Mouse (Mus musculus): Measurements from ENCODE around the gene 1810062G17Rik. TPM values are rescaled to one million over a fixed set of nuclear protein-coding genes. Genes with fewer than 3 reads are reported as not detected.

The 1810062G17Rik gene
- total RNA-seq (2021): 1 to 10 TPM; 2.6 to 2.7 TPM
- long read RNA-seq, experiment 1, partial matches to known transcripts: 0 of 6 reads
- long read RNA-seq, experiment 1, other reads (novel, unspliced or antisense): 6 of 6 reads
- long read RNA-seq, experiment 2, partial matches to known transcripts: 0 of 4 reads
- long read RNA-seq, experiment 2, other reads (novel, unspliced or antisense): 3 of 4 reads

GRCm38 (mm10) chr3:36475532-36476087 lies at the start of gene 1810062G17Rik, which contains the start of gene Anxa5:
Gene 1810062G17Rik (plus strand): TSS chr3:36475937.
Gene Anxa5 (minus strand): TSS chr3:36475894.
- DNase-seq: peak; percentile 99

- no peak for DNase-seq
Measured at GRCm38 (mm10) chr3:36427386-36427785, 48.4 kb upstream of the 1810062G17Rik start.

GRCm38 (mm10) chr3:36430360-36430759 lies 45.4 kb upstream of the 1810062G17Rik start:
- DNase-seq: no peak

GRCm38 (mm10) chr3:36440280-36440679 lies 35.5 kb upstream of the 1810062G17Rik start:
- DNase-seq: no peak

GRCm38 (mm10) chr3:36442426-36442825 lies 33.3 kb upstream of the 1810062G17Rik start:
- peak; percentile 60 for DNase-seq

GRCm38 (mm10) chr3:36446041-36446440 lies 29.7 kb upstream of the 1810062G17Rik start:
- DNase-seq: no peak

- peak; percentile 33 for DNase-seq
Measured at GRCm38 (mm10) chr3:36446506-36446905, 29.2 kb upstream of the 1810062G17Rik start.

- DNase-seq: no peak
Measured at GRCm38 (mm10) chr3:36446918-36447317, 28.8 kb upstream of the 1810062G17Rik start.

- DNase-seq: no peak
Measured at GRCm38 (mm10) chr3:36449292-36450165, 26.2 kb upstream of the 1810062G17Rik start.

- no peak for DNase-seq
Measured at GRCm38 (mm10) chr3:36452502-36452901, 23.2 kb upstream of the 1810062G17Rik start.

- DNase-seq: no peak
Measured at GRCm38 (mm10) chr3:36455124-36455523, 20.6 kb upstream of the 1810062G17Rik start.

GRCm38 (mm10) chr3:36455566-36455965 lies 20.2 kb upstream of the 1810062G17Rik start:
- no peak for DNase-seq

GRCm38 (mm10) chr3:36460717-36461116 lies 15.0 kb upstream of the 1810062G17Rik start:
- DNase-seq: no peak

- DNase-seq: no peak
Measured at GRCm38 (mm10) chr3:36461819-36462218, 13.9 kb upstream of the 1810062G17Rik start.

GRCm38 (mm10) chr3:36462348-36462747 lies 13.4 kb upstream of the 1810062G17Rik start:
- DNase-seq: no peak

GRCm38 (mm10) chr3:36465538-36465937 lies 10.2 kb upstream of the 1810062G17Rik start:
- DNase-seq: no peak

- DNase-seq: peak; percentile 60
Measured at GRCm38 (mm10) chr3:36467632-36468031, 8.1 kb upstream of the 1810062G17Rik start.

GRCm38 (mm10) chr3:36468871-36469270 lies 6.9 kb upstream of the 1810062G17Rik start:
- DNase-seq: peak; percentile 44

GRCm38 (mm10) chr3:36471856-36472255 lies 3.9 kb upstream of the 1810062G17Rik start:
- peak; percentile 56 for DNase-seq

GRCm38 (mm10) chr3:36473222-36473621 lies 2.5 kb upstream of the 1810062G17Rik start:
- DNase-seq: no peak

- DNase-seq: no peak
Measured at GRCm38 (mm10) chr3:36474421-36474820, 1.3 kb upstream of the 1810062G17Rik start.

- DNase-seq: peak; percentile 63
Measured at GRCm38 (mm10) chr3:36474938-36475483, 726 bp upstream of the 1810062G17Rik start.
